Mouse (Mus musculus) NIH3T3 (cell line): ENCODE results near the gene Ndufa5.

Experiments used
- DNase-seq: peaks from one replicate; pipeline ENCODE4 v3.0.0-alpha.2; 2012; ENCODE audit warnings: low read depth

The Ndufa5 gene

GRCm38 (mm10) chr6:24525705-24526104 lies 2.1 kb downstream of the Ndufa5 start:
- no peak for DNase-seq

- peak; percentile 70 for DNase-seq
These were observed 11.6 kb downstream of the Ndufa5 start for GRCm38 (mm10) chr6:24516197-24516596.

DNA sequence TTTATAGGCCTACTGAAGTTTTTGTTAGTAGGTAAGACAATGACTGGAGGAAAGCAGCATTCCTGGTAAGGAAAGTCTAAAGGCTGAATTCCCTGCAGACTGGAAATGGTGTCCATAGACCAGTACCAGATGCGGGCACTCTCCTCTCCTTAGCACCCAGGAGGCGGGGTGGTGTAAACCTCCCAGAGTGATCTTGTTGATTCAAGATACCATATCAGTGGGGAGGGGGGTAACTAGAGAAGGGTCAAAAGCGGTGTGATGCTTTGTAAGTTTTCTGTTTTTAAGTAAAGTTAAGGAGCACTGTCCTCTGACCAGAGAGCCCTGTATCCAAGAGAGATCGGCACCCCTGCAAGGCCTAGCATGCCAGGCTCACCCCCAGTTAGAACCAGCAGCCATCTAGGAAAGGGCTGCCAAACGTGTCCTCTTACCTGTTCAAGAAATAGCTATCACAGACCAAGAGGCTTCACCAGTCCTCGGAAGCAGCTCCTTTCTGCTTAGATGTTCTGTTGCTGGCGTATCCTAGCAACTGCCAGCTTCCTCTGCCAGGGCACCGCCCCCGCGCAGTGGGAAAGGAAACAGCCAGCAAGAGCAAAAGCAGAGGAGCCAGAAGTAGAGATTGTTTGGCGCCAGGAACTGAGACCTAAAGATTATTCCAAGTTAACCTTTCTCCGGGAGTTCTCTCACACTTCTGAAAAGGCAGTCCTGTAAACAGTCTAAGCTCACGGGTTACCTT lies 13.1 kb downstream of the Ndufa5 start, which contains the start of gene Iqub:
Gene Iqub (minus strand): TSS at position 516 of the 733 bp plus-strand sequence.
- DNase-seq = peak; percentile 21

DNA sequence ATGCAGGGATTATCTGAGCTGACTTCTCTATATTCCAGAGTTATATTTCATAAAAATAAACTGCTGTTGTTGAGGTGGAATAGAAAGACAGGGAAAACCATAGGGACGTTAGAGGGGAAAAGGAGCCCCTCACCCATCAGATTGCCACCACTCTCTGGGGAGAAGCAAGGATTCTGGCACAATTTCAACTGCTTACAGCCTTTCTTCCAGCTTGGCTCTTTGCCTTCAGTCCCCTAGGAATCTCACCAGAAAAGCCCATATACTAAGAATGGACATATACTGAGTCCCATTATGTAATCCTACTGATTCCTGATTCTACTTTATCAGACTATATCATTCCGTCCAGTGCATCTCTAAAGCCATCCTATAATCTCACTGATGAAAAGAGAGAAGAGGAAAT lies 23.7 kb downstream of the Ndufa5 start:
- no peak for DNase-seq

DNA sequence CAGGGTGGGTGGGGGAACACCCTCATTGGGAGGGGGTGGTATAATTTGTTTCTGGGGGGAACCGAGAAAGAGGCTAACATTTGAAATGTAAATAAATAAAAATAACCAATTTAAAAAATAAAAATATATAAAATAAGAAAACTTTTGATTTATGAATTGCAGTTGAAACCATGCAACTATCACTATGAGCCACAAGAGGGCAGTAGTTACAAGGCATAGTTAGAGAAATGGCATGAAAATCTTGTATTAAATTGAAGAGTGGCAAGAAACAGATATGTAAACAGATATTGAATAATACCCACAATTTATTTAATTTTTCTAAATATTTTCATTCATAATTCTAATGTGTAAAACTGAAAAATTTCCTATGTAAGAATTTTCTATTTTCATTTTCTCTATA lies 37.5 kb downstream of the Ndufa5 start:
- DNase-seq = peak; percentile 62

DNA sequence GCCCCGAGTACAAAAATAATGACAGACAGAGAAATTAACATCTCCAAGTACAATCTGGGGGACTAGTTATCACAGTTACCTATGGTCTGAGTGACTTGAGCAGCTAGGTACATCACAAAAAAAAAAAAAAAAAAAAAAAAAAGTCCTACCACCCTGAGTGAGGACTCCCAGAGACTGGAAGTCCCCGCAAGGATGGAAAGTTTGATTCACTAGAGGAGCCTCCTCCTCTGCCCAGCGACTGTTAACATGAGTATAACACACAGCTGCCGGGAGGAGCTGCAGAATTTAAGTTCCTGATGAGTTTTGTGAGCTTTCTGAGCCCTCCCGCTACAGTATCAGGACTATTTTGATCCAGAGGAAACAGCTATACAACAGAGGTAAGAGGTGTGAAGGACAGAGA lies 41.3 kb downstream of the Ndufa5 start:
- no peak for DNase-seq

DNA sequence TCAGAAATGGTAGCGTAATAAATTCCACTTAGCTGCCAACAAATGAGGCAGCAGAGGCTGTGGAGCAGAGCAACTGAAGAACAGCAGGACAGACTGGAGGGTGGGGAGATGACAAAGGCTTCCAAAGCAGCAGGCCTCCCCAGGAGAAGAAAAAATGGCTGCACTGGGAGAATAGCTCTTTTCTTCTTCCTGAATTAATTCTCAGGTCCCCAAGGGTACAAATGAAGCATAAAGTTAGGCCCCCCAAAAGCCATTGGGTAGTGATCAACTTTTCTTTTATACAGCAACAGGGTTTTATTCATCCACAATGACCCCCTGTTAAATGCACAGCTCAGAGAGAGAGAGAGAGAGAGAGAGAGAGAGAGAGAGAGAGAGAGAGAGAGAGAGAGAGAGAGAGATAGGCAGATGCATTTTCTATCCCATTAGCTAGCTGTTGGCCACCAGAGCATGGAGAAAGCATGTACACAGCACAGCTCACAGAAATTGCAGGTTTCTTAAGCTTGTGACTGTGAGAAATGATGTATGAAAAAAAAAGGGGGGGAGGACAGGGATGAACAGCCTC lies 57.2 kb downstream of the Ndufa5 start:
- DNase-seq = no peak

DNA sequence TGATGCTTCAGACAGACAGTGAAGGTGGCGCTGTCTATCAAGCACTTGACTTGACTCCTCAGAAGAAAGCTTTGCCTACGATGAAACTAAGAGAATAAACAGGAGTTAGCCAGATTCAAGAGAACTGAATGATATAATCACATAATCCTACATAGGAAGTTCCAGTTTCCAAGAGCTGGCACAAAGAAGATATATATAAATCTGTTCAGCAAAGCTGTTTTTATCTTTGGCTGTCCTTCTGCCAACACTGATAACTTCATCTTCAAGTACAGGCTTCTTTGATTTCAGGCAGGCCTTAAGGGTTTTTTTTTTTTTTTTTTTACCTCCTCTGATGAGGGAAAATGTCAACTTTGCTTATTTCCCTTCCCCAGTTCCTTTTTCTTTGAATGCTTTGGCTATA lies 57.7 kb downstream of the Ndufa5 start:
- DNase-seq = no peak
